Mouse (Mus musculus): ENCODE results near the gene Abl2. TPM values are rescaled to one million over a fixed set of nuclear protein-coding genes. Genes with fewer than 3 reads are reported as not detected.
A peak's percentile ranks its signal among the peaks of the same experiment; 100 is the strongest.
"Not testable (repeated sequence)": the region's sequence is repeated elsewhere in the genome, so short reads cannot be mapped to it uniquely, and the experiment has no call there.

The Abl2 gene
- total RNA-seq, 2 experiments from 2014 or later: 53.8 to 69.7 TPM

DNA sequence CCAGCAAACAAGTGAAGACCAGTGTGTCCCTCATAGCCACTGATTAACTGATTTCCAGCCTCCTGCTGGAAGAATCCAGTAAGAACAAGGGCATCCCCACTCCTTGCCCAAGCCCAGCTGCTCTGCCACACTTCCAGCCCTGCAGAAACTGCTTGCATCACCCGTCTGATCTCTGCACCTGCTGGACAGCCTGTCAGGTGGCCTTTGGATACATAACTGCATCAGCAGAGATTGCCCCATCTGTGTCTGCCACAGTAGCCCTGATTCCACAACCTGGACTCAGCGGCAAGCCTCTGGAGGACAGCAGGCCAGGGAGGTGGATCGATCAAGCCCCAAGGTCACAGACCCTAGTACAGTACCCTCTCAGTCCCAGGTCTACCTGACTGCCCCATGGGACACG lies 98.9 kb downstream of the Abl2 start:
- no peak for DNase-seq (ENCODE audit: low spot score in 2 of 2)
- intact Hi-C loops (cut with DNase I): no loop called here

DNA sequence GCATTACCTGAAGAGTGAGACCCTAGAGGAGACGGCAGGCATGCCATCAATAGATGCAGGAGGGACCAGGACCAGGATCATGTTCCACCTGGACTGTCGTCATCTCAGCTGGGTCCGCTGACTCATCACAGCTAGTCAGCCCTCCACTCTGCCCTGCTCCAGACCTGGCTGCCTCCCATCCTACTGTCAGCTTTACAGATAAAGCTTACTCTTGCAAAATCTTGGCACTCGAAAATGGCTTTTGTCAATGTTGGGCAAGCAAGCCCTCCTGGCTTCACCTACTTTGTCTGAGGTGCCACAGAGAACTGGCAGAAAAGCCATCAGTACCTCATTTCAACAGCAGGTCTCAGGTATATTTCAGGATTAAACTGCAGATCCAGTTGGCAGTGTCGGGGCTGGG lies 100.1 kb downstream of the Abl2 start:
- intact Hi-C loops (cut with DNase I): no loop called here

DNA sequence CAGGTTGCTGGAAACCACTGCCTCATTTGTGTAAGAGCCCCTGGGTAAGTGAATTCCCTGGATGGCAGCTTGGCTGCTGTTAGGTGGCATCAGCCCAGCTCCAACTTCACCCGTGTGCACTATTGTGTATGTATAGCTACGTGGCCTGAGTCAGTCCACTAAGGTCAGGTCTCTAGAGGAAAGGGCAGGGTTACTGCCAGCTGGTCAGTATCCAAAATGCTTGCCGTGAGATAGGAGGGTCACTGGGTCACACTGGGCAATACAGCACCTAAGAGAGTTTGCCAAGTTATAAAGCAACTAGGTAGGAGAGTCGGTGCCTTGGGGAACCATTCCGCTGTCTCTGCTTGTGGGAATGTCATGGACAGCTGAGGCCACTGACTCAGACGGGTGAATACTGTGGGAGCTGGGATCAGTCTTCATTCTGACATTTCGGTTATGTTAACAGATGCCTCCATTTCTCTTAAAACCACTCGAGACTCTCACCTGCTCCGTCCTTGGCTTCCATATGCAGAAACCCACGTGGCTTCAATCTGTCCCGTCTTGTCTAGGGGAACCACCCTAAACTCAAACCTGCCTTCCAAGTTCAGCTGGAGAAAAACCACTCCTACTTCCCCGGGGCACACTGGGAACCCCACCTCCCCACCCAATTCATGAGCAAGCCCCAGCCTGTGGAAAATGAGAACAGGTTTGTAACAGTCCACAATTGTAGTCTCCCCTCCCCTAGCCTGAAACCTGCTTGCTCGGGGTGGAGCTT lies 101.5 kb downstream of the Abl2 start:
- intact Hi-C loops (cut with DNase I): no loop called here
- no peak for DNase-seq (ENCODE audit: low spot score in 2 of 2)

More for the DNA sequence above, 100.1 kb downstream of the Abl2 start:
- no peak for DNase-seq (ENCODE audit: low spot score in 2 of 2)

DNA sequence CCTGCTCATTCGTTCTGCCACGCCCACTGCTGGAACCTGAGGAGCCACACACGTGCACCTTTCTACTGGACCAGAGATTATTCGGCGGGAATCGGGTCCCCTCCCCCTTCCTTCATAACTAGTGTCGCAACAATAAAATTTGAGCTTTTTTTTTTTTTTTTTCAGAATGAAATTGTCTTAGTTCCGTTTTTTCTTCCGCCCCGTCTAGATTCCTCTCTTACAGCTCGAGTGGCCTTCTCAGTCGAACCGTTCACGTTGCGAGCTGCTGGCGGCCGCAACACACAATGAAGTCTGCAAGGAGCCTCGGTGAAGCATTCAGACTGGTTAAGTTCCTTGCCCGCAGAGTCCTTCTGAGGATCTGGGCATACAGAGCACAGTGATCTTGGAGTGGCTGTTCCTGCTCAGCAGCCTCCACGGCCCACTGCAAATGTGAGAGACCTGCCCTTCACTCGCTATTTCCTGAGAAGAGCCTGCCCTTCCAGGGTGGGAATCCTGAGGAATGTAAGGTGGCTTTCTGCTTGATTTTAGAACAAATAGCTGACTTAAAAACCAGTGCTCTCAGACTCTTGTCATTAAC lies 102.2 kb downstream of the Abl2 start:
- intact Hi-C loops (cut with DNase I); DNase-seq (ENCODE audit: low spot score in 2 of 2): not testable (repeated sequence)

DNA sequence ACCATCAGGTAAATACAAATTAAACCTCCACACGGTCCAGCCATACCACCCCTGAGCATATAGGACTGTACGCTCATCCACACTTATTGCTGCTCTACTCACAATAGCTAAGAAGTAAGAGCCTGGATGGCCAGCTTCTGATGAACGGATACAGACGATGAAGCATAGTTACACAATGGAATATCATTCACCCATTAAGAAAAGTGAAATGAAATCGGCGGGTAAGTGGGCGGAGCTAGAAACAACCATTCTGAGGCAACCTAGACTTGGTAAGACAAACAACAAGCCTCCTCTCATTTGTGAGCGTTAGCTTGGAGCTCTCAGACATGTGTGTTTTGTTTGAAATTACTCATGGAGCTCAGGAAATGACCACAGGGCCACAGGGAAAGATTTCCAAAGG lies 107.2 kb downstream of the Abl2 start:
- no peak for DNase-seq (ENCODE audit: low spot score in 2 of 2)
- intact Hi-C loops (cut with DNase I): no loop called here

DNA sequence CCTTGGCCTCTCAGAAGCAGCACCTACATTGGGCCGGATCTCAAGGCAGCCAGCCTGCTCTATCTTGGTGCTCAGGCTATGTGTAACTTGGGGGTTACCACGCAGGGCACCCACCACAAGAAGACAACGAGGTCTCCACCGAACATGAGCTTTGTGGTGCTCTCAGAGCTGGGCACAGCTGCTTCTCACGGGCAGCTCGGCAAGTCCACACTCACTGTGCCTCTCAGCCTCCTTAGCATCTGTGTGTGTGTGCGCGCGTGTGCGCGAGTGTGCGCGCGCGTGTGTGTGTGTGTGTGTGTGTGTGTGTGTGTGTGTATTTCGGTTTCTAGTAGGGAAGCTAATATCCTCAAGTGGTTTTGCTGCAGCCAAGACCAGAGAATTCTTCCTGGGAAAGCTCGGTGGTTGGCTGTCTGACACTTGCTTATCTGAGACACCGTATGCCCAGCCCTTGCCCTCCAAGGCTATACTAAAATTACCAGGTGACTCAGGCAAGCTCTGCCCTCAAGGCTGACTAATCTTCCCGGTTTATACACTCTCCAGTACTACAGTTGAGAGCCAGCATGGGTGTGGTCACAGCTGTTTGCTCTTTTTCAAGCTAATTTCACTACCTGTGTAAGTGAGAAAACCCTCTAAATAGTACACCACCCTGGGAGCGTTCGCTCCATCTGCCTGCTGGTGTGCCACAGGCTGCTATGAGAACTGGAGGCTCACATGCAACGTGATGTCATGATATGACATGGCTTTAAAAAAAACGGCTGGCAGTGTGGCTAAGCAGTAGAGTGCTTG lies 108.7 kb downstream of the Abl2 start:
- intact Hi-C loops (cut with DNase I): no loop called here
- no peak for DNase-seq (ENCODE audit: low spot score in 2 of 2)

DNA sequence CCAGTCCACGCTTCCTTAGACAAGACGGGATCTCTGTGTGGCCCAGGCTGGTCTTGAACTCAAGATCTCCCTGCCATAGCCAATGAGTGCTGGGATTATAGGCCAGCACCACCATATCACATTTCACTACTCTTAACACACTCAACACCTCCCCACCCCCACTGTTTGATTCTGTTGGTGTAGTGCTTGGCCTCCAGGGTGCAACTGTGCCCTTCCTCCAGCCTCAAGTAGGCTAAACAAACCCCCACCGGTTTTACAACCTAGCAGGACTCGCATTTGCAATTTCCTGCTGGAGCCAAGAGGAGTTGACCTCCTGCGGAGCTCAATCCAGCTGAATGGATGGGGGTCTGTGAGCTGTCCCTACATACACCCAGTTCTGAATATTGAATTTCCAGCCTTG lies 110.0 kb downstream of the Abl2 start:
- no peak for DNase-seq (ENCODE audit: low spot score in 2 of 2)
- intact Hi-C loops (cut with DNase I): no loop called here

DNA sequence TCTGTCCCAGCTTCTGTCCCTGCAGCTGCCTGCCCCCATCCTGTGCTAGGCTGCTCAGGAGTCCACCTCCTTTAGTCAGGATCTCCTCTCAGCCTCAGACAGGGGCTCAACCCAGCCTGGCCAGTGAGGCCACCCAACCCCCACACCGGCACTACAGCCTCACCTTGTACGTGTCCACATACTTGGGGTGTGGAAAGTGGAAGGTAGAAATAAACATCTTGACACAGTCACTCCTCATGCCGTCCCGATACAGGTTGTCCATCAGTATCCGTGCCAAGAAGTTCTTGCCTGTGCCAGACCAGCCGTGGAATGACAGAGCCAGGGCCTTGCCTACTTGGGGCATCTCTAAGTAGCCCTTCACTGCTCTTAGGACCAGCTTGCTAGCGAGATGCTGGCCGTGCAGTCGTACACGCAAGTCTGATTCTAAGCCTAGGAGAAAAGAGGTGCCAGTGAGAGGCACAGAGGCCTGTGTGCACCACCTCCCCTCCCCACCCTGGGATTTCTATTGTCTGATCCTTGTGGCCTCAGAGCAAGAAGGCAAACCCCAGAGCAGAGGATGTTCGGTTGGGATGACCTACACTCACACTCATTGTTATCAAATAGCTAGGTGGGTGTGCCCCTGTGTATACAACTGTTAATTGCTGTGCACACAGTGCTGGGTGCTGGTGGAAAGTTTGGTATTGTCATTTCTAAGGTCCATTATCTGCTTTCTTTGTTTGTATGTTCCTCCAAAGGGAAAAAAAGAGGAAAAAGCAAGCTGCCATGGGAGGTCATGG lies 110.8 kb downstream of the Abl2 start:
- no peak for DNase-seq (ENCODE audit: low spot score in 2 of 2)
- intact Hi-C loops (cut with DNase I): no loop called here

DNA sequence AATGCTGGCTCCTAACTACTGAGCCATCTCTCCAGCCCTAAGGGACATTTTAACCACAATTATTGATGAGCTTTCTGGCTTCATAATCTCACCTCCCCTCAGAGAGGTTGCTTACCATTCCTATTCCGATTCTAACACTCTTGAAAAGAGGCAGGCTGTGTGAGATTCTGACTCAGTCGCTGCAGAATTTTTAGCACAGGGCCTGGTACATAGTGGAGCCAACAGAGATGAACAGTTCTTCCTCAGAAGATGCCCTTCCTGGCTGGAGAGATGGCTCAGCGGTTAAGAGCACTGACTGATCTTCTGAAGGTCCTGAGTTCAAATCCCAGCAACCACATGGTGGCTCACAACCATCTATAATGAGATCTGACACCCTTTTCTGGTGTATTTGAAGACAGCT lies 113.3 kb downstream of the Abl2 start:
- intact Hi-C loops (cut with DNase I): no loop called here
- DNase-seq (ENCODE audit: low spot score in 2 of 2): no peak

DNA sequence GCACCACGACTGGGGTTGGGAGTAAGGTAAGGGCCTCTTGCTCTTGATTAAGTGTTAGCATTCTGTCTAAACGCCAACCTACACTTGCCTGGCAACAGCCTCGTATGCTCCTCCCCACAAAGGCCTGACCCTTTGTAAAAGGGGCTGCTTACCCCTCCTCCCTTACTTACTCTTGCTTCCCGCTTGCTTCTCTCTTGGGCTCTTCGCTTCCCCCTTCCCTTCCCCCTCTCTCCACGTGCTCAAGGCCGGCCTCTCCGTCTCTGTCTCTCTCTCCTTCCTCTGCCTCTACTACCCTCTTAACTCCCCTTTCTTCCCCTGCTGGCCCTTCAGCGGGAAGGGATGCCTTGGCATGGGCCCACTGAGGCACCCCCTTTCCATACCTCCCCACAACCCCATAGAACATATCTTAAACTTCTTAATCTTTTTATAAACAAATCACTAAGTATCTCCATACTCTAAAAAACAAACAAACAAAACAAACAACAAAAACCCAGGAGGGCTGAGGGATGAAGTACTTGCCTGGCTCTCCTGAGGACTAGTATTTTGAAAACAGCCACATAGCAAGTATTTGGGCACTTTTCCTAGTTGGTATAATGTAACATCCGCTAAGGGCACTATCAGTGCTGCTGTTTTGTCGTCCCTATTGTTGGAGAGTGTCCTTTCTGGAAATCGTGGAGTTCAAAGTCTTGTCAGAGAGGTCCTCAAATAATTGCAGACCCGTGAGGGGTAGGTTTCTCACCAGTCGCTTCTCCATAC lies 114.3 kb downstream of the Abl2 start:
- intact Hi-C loops (cut with DNase I): no loop called here
- DNase-seq (ENCODE audit: low spot score in 2 of 2): no peak

DNA sequence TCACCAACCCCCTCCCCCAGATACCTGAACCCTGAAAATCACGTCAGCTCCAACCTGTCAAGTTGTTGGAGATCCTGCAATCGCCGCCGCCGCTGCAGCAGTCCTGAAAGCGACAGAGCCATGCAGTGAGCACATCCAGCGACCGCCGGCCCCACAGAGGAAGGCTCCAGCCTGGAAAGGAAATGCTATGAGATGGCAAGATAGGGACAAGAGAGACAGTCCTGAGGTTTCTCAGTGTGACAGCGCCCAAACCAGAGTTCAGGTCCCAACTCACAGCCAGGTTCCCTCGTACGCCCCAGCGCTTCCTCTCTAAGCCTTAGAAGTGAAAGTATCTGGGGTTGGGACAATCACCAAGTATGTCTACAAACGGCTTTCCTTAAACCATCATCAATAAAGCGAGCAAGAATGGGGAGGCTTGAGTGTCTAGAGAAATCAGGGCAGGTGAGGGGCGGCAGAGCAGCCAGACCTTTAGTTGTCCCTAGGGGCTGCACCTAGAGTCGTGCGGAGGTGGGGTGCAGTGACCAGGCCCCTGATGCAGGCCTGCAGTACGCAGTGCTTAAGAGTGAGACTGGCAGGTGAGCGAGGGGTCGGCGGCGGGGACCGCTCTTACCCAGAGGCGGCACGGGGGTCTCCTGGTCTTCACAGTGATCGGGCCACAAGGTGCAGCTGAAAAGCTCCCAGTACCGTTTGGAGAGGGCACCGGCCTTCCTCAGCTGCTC lies 115.0 kb downstream of the Abl2 start:
- intact Hi-C loops (cut with DNase I): no loop called here
- DNase-seq (ENCODE audit: low spot score in 2 of 2): no peak

DNA sequence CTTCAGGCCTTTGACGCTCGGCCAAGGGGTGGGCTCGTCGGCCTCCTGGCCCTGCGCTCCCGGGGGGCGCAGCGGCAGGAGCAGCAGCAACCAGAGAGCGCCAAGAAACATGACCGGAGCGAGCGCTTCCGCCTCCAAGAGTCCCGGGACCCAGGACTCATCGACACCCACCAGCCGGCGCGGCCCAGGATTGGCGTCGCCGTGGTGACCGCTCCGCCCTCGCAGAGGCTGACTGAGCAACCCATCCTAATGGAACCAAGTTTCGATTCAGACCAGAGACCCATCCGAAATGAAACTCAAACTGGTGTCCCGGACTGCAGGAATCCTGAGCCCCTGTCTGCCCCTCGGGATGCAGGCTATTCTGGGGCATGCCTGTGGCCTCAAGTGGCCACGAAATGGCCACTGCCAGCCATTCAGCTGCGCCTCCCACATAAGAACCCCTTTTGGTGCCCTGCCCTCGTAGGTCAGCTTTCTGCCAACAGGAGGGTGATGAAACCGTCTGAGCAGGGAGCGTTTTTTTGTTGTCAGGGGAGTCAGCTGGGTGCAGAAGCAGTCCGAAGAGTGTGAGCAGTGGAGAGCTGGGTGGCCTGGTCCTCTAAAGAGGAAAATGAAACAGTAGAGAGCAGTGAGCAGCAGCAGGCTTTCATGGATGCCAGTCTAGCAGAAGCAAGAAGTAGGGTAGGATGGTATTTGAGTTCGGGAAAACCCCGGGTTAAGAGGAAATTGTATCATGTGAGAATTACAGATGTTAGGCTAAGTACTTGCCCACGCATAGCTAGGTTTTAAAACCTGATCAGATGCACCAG lies 115.8 kb downstream of the Abl2 start, which contains the start of gene Tor3a:
TSS of gene Tor3a (minus strand) at position 162 of the 806 bp plus-strand sequence.
- intact Hi-C loops (cut with DNase I): no loop called here

DNA sequence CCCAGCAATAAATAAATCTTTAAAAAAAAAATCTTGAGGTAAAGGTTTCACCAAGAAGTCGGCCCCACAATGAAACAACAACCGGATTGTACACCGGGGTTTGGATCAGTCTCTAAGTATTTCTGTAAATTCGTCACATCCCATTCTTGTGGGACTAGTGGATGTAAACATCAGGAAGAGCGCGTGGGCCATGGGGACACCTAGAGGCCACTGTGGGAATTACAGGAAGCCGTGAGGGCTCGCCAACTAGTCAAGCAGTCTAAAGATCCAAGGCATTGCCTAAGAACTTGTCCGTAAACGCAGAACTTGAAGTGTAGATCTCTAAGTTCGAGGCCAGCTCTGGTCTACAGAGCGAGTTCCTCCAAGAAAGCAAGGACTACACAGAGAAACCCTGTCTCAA lies 117.6 kb downstream of the Abl2 start:
- peak in 1 of 2 experiments; percentile 45 for DNase-seq (ENCODE audit: low spot score in 2 of 2)
- intact Hi-C loops (cut with DNase I): loop anchor here (5.0 kb wide), 1 partner anchor 704 kb away; the partner anchor contains the start of gene Cep350

More for the DNA sequence above, 115.8 kb downstream of the Abl2 start, which contains the start of gene Tor3a:
- DNase-seq (ENCODE audit: low spot score in 2 of 2): peak; percentile 52 to 61

DNA sequence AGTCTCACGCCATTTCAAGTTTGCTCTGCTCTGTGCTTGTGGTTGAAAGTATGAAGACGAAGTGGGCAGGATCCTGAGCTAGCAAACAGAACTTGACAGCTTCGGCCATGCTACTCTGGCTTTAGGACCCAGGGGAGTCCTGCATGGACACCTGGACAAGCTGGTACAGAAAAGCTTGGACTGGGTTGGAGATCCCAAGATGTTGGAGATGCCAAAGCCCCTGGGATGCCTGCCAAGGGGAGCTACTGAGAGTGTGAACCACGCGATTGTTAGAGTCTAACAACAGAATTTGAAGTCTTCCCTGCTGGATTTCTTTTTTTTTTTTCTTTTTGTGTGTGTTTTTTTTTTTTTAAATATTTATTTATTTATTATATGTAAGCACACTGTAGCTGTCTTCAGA lies 118.0 kb downstream of the Abl2 start:
- intact Hi-C loops (cut with DNase I): loop anchor here (5.0 kb wide), 1 partner anchor 704 kb away; the partner anchor contains the start of gene Cep350
- no peak for DNase-seq (ENCODE audit: low spot score in 2 of 2)

DNA sequence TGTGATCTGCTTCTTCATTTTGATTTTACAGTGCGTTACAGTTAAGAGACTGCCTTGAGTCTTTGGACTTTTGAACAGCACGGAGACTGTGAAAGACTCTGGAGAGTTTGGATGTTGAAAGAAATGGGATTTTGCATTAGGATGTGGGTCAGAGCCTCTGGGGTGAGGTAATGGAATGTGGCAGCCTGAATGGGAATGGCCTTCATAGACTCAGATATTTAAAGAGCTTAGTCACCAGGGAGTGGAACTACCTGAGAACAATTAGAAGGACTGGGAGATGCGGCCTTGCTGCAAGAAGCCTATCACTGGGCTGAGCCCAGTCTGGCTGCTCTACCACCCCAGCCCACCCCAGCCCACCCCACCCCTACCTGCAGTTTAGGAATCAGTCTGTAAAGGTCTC lies 118.6 kb downstream of the Abl2 start:
- DNase-seq (ENCODE audit: low spot score in 2 of 2): no peak
- intact Hi-C loops (cut with DNase I): loop anchor here (5.0 kb wide), 1 partner anchor 705 kb away; the partner anchor contains the start of gene Cep350

DNA sequence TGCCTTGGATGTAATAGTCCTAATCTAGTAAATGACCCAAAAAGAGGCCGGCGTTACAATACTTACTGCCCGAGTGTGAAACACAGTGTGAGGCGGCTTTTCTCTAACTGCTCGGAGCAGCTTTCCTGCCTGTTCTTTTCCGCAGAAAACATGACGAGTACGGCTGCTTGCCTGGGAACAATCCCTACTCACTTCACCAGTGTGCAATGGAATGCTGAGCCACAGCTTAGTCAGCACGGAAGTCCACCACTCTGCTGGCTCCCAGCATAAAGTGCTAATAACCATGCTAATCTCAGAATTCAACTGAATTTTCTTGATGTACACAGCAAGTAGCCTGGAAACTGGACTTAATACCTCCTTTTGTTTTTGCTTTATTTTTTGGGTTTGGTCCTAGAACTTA lies 121.0 kb downstream of the Abl2 start:
- intact Hi-C loops (cut with DNase I): loop anchor here (5.0 kb wide), 1 partner anchor 707 kb away; the partner anchor contains the start of gene Cep350
- DNase-seq (ENCODE audit: low spot score in 2 of 2): no peak

DNA sequence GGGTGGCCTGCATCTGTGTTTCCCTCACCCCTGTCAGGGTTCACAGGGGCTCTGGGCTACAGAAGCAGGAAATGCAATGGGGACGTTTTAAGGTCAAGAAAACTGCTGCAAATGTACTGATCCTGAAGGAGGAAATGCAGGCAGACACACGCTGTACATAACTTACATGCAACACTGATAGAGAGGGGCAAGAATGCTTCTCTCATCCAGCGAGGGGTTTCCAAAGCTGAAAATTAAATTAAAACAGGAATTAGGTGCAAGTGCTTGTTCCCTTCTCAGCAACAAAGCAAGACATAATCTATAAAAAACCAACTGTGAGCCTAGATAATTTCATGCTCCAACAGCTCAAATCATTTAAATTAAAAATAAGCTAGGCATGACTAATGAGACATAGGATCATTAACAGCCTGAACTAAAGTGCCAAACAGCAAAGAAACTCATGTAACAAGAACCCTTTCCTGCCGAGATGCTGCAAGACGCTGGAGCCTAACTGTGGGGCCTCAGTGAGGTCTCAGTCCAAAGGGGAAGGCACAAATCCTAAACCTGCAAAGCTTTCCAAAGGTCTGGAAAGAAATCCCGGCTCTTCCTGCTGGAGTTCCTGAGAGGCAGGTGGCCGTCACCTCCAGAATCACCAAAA lies 127.6 kb downstream of the Abl2 start:
- no peak for DNase-seq (ENCODE audit: low spot score in 2 of 2)
- intact Hi-C loops (cut with DNase I): no loop called here

All from left cerebral cortex, postnatal 36 days (tissue).